Mouse (Mus musculus): ENCODE measurements at regions not wholly inside any gene's neighbourhood (a gene's known extent, or its start where the extent isn't known, plus 50 kb on each side); places are given as distances from the start of the nearest gene placed in this dataset.

- Histone ChIP-seq H3K4me1 (ENCODE audit: control insufficient read depth in 2 of 2, insufficient read depth in 2 of 2, low read length in 2 of 2, poor library complexity in 1 of 2) (peaks cover 0 to 5% of the 10 kb centered on the region in 2 experiments; a peak in 1 of 4 replicates), H3K27ac (ENCODE audit: insufficient read depth, low read depth, low read length, poor library complexity, severe bottlenecking) (no peak overlapping the region), H3K9me3 (ENCODE audit: control insufficient read depth, insufficient read depth, low read depth, low read length) (no peaks in the 10 kb centered on the region), H3K9ac (ENCODE audit: insufficient read depth, low read depth, low read length, poor library complexity, severe bottlenecking) (no peak overlapping the region), H3K4me3 (ENCODE audit: insufficient read depth in 1 of 2, low read depth in 1 of 2, low read length in 2 of 2, poor library complexity in 1 of 2, severe bottlenecking in 1 of 2) (no peak overlapping the region), H3K36me3 (ENCODE audit: control insufficient read depth, insufficient read depth, low read length, poor library complexity, severe bottlenecking) (no peaks in the 10 kb centered on the region)
- in situ Hi-C loops (cut with MboI; ENCODE audit: low sequenced_read_pairs in 2 of 2, unreplicated experiment in 2 of 2) = no loop called here
- DNase-seq (ENCODE audit: low read depth, low spot score) = no peak
- no peak for TF ChIP-seq MAFK (IDR thresholded peaks at IDR 0.05; ENCODE audit: insufficient read depth, low read depth, low read length)
- TF ChIP-seq CHD2 (IDR thresholded peaks at IDR 0.05; ENCODE audit: low read depth, low read length) = no peak
Measured at GRCm38 (mm10) chr8:127778352-127779020, 579.9 kb upstream of the Nrp1 start.

GRCm38 (mm10) chr8:127779021-127779689 is 579.2 kb upstream of the Nrp1 start:
- no peak for TF ChIP-seq HCFC1 (IDR thresholded peaks at IDR 0.05; ENCODE audit: borderline replicate concordance, insufficient read depth, low read length)
- no peak for TF ChIP-seq ZNF384 (IDR thresholded peaks at IDR 0.05; ENCODE audit: low read depth, low read length)
- no peak for TF ChIP-seq MAFK (IDR thresholded peaks at IDR 0.05; ENCODE audit: insufficient read depth, low read depth, low read length)
- no peak for TF ChIP-seq ZC3H11A (IDR thresholded peaks at IDR 0.05; ENCODE audit: borderline replicate concordance, low read depth, low read length)
- no peak for TF ChIP-seq CHD2 (IDR thresholded peaks at IDR 0.05; ENCODE audit: low read depth, low read length)
- Histone ChIP-seq H3K9ac (ENCODE audit: insufficient read depth, low read depth, low read length, poor library complexity, severe bottlenecking) (no peak overlapping the region), H3K4me1 (ENCODE audit: control insufficient read depth in 2 of 2, insufficient read depth in 2 of 2, low read length in 2 of 2, poor library complexity in 1 of 2) (peaks cover 0 to 5% of the 10 kb centered on the region in 2 experiments; a peak in 1 of 4 replicates), H3K27ac (ENCODE audit: insufficient read depth, low read depth, low read length, poor library complexity, severe bottlenecking) (no peak overlapping the region), H3K36me3 (ENCODE audit: control insufficient read depth, insufficient read depth, low read length, poor library complexity, severe bottlenecking) (no peaks in the 10 kb centered on the region), H3K9me3 (ENCODE audit: control insufficient read depth, insufficient read depth, low read depth, low read length) (no peaks in the 10 kb centered on the region), H3K4me3 (ENCODE audit: insufficient read depth in 1 of 2, low read depth in 1 of 2, low read length in 2 of 2, poor library complexity in 1 of 2, severe bottlenecking in 1 of 2) (no peak overlapping the region)
- in situ Hi-C loops (cut with MboI; ENCODE audit: low sequenced_read_pairs in 2 of 2, unreplicated experiment in 2 of 2) = no loop called here
- DNase-seq (ENCODE audit: low read depth, low spot score) = no peak

- Histone ChIP-seq H3K9ac (ENCODE audit: insufficient read depth, low read depth, low read length, poor library complexity, severe bottlenecking) (no peak overlapping the region), H3K4me3 (ENCODE audit: insufficient read depth in 1 of 2, low read depth in 1 of 2, low read length in 2 of 2, poor library complexity in 1 of 2, severe bottlenecking in 1 of 2) (no peak overlapping the region), H3K36me3 (ENCODE audit: control insufficient read depth, insufficient read depth, low read length, poor library complexity, severe bottlenecking) (no peaks in the 10 kb centered on the region), H3K9me3 (ENCODE audit: control insufficient read depth, insufficient read depth, low read depth, low read length) (no peaks in the 10 kb centered on the region), H3K27ac (ENCODE audit: insufficient read depth, low read depth, low read length, poor library complexity, severe bottlenecking) (no peak overlapping the region), H3K4me1 (ENCODE audit: control insufficient read depth in 2 of 2, insufficient read depth in 2 of 2, low read length in 2 of 2, poor library complexity in 1 of 2) (peaks cover 0 to 3% of the 10 kb centered on the region in 2 experiments; a peak in 1 of 4 replicates)
- no peak for DNase-seq (ENCODE audit: low read depth, low spot score)
- no peak for TF ChIP-seq CHD2 (IDR thresholded peaks at IDR 0.05; ENCODE audit: low read depth, low read length)
- no peak for TF ChIP-seq ZC3H11A (IDR thresholded peaks at IDR 0.05; ENCODE audit: borderline replicate concordance, low read depth, low read length)
- TF ChIP-seq HCFC1 (IDR thresholded peaks at IDR 0.05; ENCODE audit: borderline replicate concordance, insufficient read depth, low read length) = no peak
- no peak for TF ChIP-seq MAFK (IDR thresholded peaks at IDR 0.05; ENCODE audit: insufficient read depth, low read depth, low read length)
- TF ChIP-seq ZNF384 (IDR thresholded peaks at IDR 0.05; ENCODE audit: low read depth, low read length) = no peak
- in situ Hi-C loops (cut with MboI; ENCODE audit: low sequenced_read_pairs in 2 of 2, unreplicated experiment in 2 of 2) = no loop called here
Measured at GRCm38 (mm10) chr8:127780596-127780995, 577.8 kb upstream of the Nrp1 start.

GRCm38 (mm10) chr8:127781011-127781410 is 577.4 kb upstream of the Nrp1 start:
- Histone ChIP-seq H3K4me1 (ENCODE audit: control insufficient read depth in 2 of 2, insufficient read depth in 2 of 2, low read length in 2 of 2, poor library complexity in 1 of 2) (no peaks in the 10 kb centered on the region), H3K9me3 (ENCODE audit: control insufficient read depth, insufficient read depth, low read depth, low read length) (no peaks in the 10 kb centered on the region), H3K9ac (ENCODE audit: insufficient read depth, low read depth, low read length, poor library complexity, severe bottlenecking) (no peak overlapping the region), H3K4me3 (ENCODE audit: insufficient read depth in 1 of 2, low read depth in 1 of 2, low read length in 2 of 2, poor library complexity in 1 of 2, severe bottlenecking in 1 of 2) (no peak overlapping the region), H3K36me3 (ENCODE audit: control insufficient read depth, insufficient read depth, low read length, poor library complexity, severe bottlenecking) (no peaks in the 10 kb centered on the region), H3K27ac (ENCODE audit: insufficient read depth, low read depth, low read length, poor library complexity, severe bottlenecking) (no peak overlapping the region)
- no peak for TF ChIP-seq ZNF384 (IDR thresholded peaks at IDR 0.05; ENCODE audit: low read depth, low read length)
- no peak for TF ChIP-seq ZC3H11A (IDR thresholded peaks at IDR 0.05; ENCODE audit: borderline replicate concordance, low read depth, low read length)
- no peak for TF ChIP-seq CHD2 (IDR thresholded peaks at IDR 0.05; ENCODE audit: low read depth, low read length)
- TF ChIP-seq MAFK (IDR thresholded peaks at IDR 0.05; ENCODE audit: insufficient read depth, low read depth, low read length) = no peak
- no peak for TF ChIP-seq HCFC1 (IDR thresholded peaks at IDR 0.05; ENCODE audit: borderline replicate concordance, insufficient read depth, low read length)
- no peak for DNase-seq (ENCODE audit: low read depth, low spot score)
- in situ Hi-C loops (cut with MboI; ENCODE audit: low sequenced_read_pairs in 2 of 2, unreplicated experiment in 2 of 2) = no loop called here

All from ES-E14 (cell line).